Mouse (Mus musculus): ENCODE results near the gene Ap1ar.

GRCm38 (mm10) chr3:127821209-127821608 is 16.1 kb downstream of the Ap1ar start:
- TF ChIP-seq CTCF (IDR thresholded peaks at IDR 0.05; ENCODE audit: low read depth, low read length) (no peak), POLR2A (IDR thresholded peaks at IDR 0.05; ENCODE audit: extremely low read depth, insufficient read depth, low read length) (no peak)
